Mouse (Mus musculus) MEL (cell line): ENCODE results near the gene Spcs2. TPM values are rescaled to one million over a fixed set of nuclear protein-coding genes. Genes with fewer than 3 reads are reported as not detected.

Source experiments
- DNase-seq: peaks from one replicate; pipeline ENCODE4 v3.0.0; 2011; ENCODE audit warnings: low read depth, low spot score
- H3K27ac ChIP-seq: 2 replicates; pipeline ENCODE4 v1.5.1; 2012; ENCODE audit warnings: low read depth, mild to moderate bottlenecking, control low read depth, low read length, moderate library complexity; ENCODE audit not compliant: control insufficient read depth
- H3K27me3 ChIP-seq, 2 experiments: fragments of 150-350 bp in 1 of 2; sonication (generic) in 1 of 2; 2 replicates each; pipeline ENCODE4 v1.6.1; 2012; ENCODE audit warnings: low read length in 2 of 2, mild to moderate bottlenecking in 2 of 2, improper control_type of control experiment in 1 of 2, moderate library complexity in 1 of 2; ENCODE audit not compliant: insufficient read depth in 2 of 2, control insufficient read depth in 1 of 2
- H3K36me3 ChIP-seq, 2 experiments: 2 replicates each; pipeline ENCODE4 v1.6.1; 2012 to 2014; ENCODE audit warnings: low read length in 2 of 2, improper control_type of control experiment in 1 of 2, inconsistent platforms in 1 of 2, mild to moderate bottlenecking in 1 of 2; ENCODE audit not compliant: insufficient read depth in 2 of 2, control insufficient read depth in 1 of 2
- H3K4me1 ChIP-seq, 2 experiments: fragments of 150-350 bp in 1 of 2; sonication (generic) in 1 of 2; 2 replicates each; pipeline ENCODE4 v1.6.1; 2012; ENCODE audit warnings: low read length in 2 of 2, improper control_type of control experiment in 1 of 2, mild to moderate bottlenecking in 1 of 2; ENCODE audit not compliant: insufficient read depth in 2 of 2, control insufficient read depth in 1 of 2
- H3K4me3 ChIP-seq, 2 experiments: fragments of 150-350 bp in 1 of 2; sonication (generic) in 1 of 2; 2 replicates each; pipeline ENCODE4 v1.5.1; 2012; ENCODE audit warnings: low read depth in 2 of 2, low read length in 2 of 2, mild to moderate bottlenecking in 2 of 2, moderate library complexity in 2 of 2, control low read depth in 1 of 2, improper control_type of control experiment in 1 of 2; ENCODE audit not compliant: control insufficient read depth in 1 of 2, insufficient read depth in 1 of 2
- H3K79me2 ChIP-seq: 2 replicates; pipeline ENCODE4 v1.6.1; 2012; ENCODE audit warnings: mild to moderate bottlenecking, low read length, moderate library complexity; ENCODE audit not compliant: control insufficient read depth, poor library complexity, insufficient read depth
- H3K9ac ChIP-seq: 2 replicates; pipeline ENCODE4 v1.6.1; 2012; ENCODE audit warnings: low read depth, mild to moderate bottlenecking, control low read depth, low read length, moderate library complexity; ENCODE audit not compliant: control insufficient read depth, poor library complexity, severe bottlenecking
- H3K9me3 ChIP-seq: fragments of 150-350 bp; sonication (generic); replicated peaks from 2 replicates; pipeline ENCODE4 v1.6.1; 2012; ENCODE audit warnings: mild to moderate bottlenecking, low read length, improper control_type of control experiment, moderate library complexity; ENCODE audit not compliant: insufficient read depth
- CHD1 ChIP-seq: IDR thresholded peaks from 2 replicates; pipeline ENCODE4 v1.6.1; 2012; ENCODE audit warnings: low read depth, mild to moderate bottlenecking, inconsistent platforms, low read length, improper control_type of control experiment
- CHD2 ChIP-seq: IDR thresholded peaks from 2 replicates; pipeline ENCODE4 v1.6.1; 2011; ENCODE audit warnings: low read length, improper control_type of control experiment
- CTCF ChIP-seq, 3 experiments: IDR thresholded peaks in 2 of 3; conservative IDR thresholded peaks in 1 of 3; 2 replicates each; pipeline ENCODE4 v1.5.1; 2011 to 2012; ENCODE audit warnings: low read length in 3 of 3, low read depth in 2 of 3, mild to moderate bottlenecking in 2 of 3, improper control_type of control experiment in 1 of 3, inconsistent platforms in 1 of 3, mixed read lengths in 1 of 3, moderate library complexity in 1 of 3; ENCODE audit not compliant: control insufficient read depth in 1 of 3, insufficient read depth in 1 of 3, poor library complexity in 1 of 3, severe bottlenecking in 1 of 3
- E2F4 ChIP-seq: IDR thresholded peaks from 2 replicates; pipeline ENCODE4 v1.6.1; 2011; ENCODE audit warnings: low read depth, low read length, improper control_type of control experiment, borderline replicate concordance
- ELF1 ChIP-seq: IDR thresholded peaks from 2 replicates; pipeline ENCODE4 v1.6.1; 2014; ENCODE audit warnings: low read depth, mild to moderate bottlenecking, inconsistent platforms, low read length, improper control_type of control experiment, moderate library complexity
- EP300 ChIP-seq, 2 experiments: IDR thresholded peaks; 2 replicates each; pipeline ENCODE4 v1.6.1; 2011; ENCODE audit warnings: improper control_type of control experiment in 2 of 2, low read length in 2 of 2, low read depth in 1 of 2, mild to moderate bottlenecking in 1 of 2
- GABPA ChIP-seq: IDR thresholded peaks from 2 replicates; pipeline ENCODE4 v1.6.1; 2012; ENCODE audit warnings: low read depth, mild to moderate bottlenecking, inconsistent platforms, low read length, improper control_type of control experiment, moderate library complexity
- GATA1 ChIP-seq: IDR thresholded peaks from 2 replicates; pipeline ENCODE4 v1.6.1; 2011; ENCODE audit warnings: low read depth, low read length, improper control_type of control experiment
- JUND ChIP-seq: IDR thresholded peaks from 2 replicates; pipeline ENCODE4 v1.6.1; 2011; ENCODE audit warnings: low read depth, mild to moderate bottlenecking, improper control_type of control experiment, low read length
- MAX ChIP-seq: IDR thresholded peaks from 2 replicates; pipeline ENCODE4 v1.6.1; 2011; ENCODE audit warnings: low read length, improper control_type of control experiment
- MEF2A ChIP-seq: IDR thresholded peaks from 2 replicates; pipeline ENCODE4 v1.6.1; 2014; ENCODE audit warnings: low read depth, mild to moderate bottlenecking, inconsistent platforms, low read length, improper control_type of control experiment; ENCODE audit not compliant: poor library complexity, insufficient replicate concordance, severe bottlenecking; ENCODE audit errors: extremely low read depth
- POLR2A ChIP-seq, 2 experiments: IDR thresholded peaks; 2 replicates each; pipeline ENCODE4 v1.6.1; 2011 to 2012; ENCODE audit warnings: low read length in 2 of 2, mild to moderate bottlenecking in 2 of 2, control low read depth in 1 of 2, improper control_type of control experiment in 1 of 2, low read depth in 1 of 2, moderate library complexity in 1 of 2; ENCODE audit not compliant: control insufficient read depth in 1 of 2, insufficient read depth in 1 of 2, poor library complexity in 1 of 2
- POLR2AphosphoS5 ChIP-seq: IDR thresholded peaks from 2 replicates; pipeline ENCODE4 v1.6.1; 2012; ENCODE audit warnings: low read depth, borderline replicate concordance, mild to moderate bottlenecking, inconsistent platforms, low read length, moderate library complexity, mixed read lengths
- RCOR1 ChIP-seq: IDR thresholded peaks from 2 replicates; pipeline ENCODE4 v1.6.1; 2012; ENCODE audit warnings: low read depth, mild to moderate bottlenecking, inconsistent platforms, low read length, improper control_type of control experiment
- SIN3A ChIP-seq: IDR thresholded peaks from 2 replicates; pipeline ENCODE4 v1.6.1; 2012; ENCODE audit warnings: low read length, improper control_type of control experiment, inconsistent platforms
- SMC3 ChIP-seq: IDR thresholded peaks from 2 replicates; pipeline ENCODE4 v1.6.1; 2011; ENCODE audit warnings: low read depth, low read length, improper control_type of control experiment
- TAL1 ChIP-seq: IDR thresholded peaks from 2 replicates; pipeline ENCODE4 v1.6.1; 2012; ENCODE audit warnings: mild to moderate bottlenecking, inconsistent platforms, low read length, moderate library complexity, mixed read lengths
- TBP ChIP-seq: IDR thresholded peaks from 2 replicates; pipeline ENCODE4 v1.8.0; 2011; ENCODE audit warnings: low read depth, low read length, improper control_type of control experiment
- TCF12 ChIP-seq: IDR thresholded peaks from 2 replicates; pipeline ENCODE4 v1.6.1; 2014; ENCODE audit warnings: low read depth, mild to moderate bottlenecking, inconsistent platforms, low read length, improper control_type of control experiment, moderate library complexity
- ZNF384 ChIP-seq: IDR thresholded peaks from 2 replicates; pipeline ENCODE4 v1.6.1; 2012; ENCODE audit warnings: low read depth, mild to moderate bottlenecking, inconsistent platforms, low read length, improper control_type of control experiment
- polyA plus RNA-seq, 2 experiments: library from polyadenylated mRNA; stranded (reverse) in 1 of 2; unstranded in 1 of 2; fragments of >175 nt in 1 of 2; fragments of >200 nt in 1 of 2; gene quantifications; 2 replicates each; pipeline versions ENCODE4 v1.2.1 to v1.2.4; 2012; ENCODE audit warnings: low replicate concordance in 2 of 2, low read depth in 1 of 2; ENCODE audit not compliant: insufficient read length in 2 of 2, insufficient read depth in 1 of 2, missing spikeins in 1 of 2
- total RNA-seq: library from RNA; depleted of rRNA; stranded (reverse); fragments of 300-350 nt; gene quantifications from 2 replicates; pipeline ENCODE4 v1.2.3, GENCODE M21; 2012

Gene Spcs2
- total and polyA plus RNA-seq, 3 experiments = 152 to 241 TPM; not detected in 1

- TF ChIP-seq POLR2A (IDR thresholded peaks at IDR 0.05; ENCODE audit: control insufficient read depth in 1 of 2, insufficient read depth in 1 of 2, low read depth in 1 of 2, low read length in 2 of 2, poor library complexity in 1 of 2) (0 out of 4 replicates have a peak, but pooled peaks of 1 of the 2 experiments have one; percentile 35), SMC3 (no peak), MAX (peak; percentile 50; the same call in 1 of the 2 replicates), CHD2 (no peak), ZNF384 (no peak), POLR2AphosphoS5 (no peak), E2F4 (no peak), ELF1 (no peak), CHD1 (no peak), GATA1 (peak; percentile 80), SIN3A (peak; percentile 74), TCF12 (peak; percentile 70), JUND (no peak), TAL1 (no peak), GABPA (no peak), CTCF (IDR thresholded peaks at IDR 0.05 in 2 of 3, conservative IDR thresholded peaks at IDR 0.05 in 1 of 3; ENCODE audit: control insufficient read depth in 1 of 3, insufficient read depth in 1 of 3, low read depth in 2 of 3, low read length in 3 of 3, poor library complexity in 1 of 3, severe bottlenecking in 1 of 3) (no peak), TBP (0 out of 2 replicates have a peak, but pooled peaks have one; percentile 16)
Measured at GRCm38 (mm10) chr7:99873965-99874364, 10.7 kb upstream of the Spcs2 start (continued).

- TF ChIP-seq MEF2A = no peak
- TF ChIP-seq E2F4 = no peak
- TF ChIP-seq CTCF (IDR thresholded peaks at IDR 0.05 in 2 of 3, conservative IDR thresholded peaks at IDR 0.05 in 1 of 3; ENCODE audit: control insufficient read depth in 1 of 3, insufficient read depth in 1 of 3, low read depth in 2 of 3, low read length in 3 of 3, poor library complexity in 1 of 3, severe bottlenecking in 1 of 3) = no peak
- Histone ChIP-seq H3K4me3 (no peak overlapping the region), H3K4me1 (peaks cover 22 to 36% of the 10 kb centered on the region in 2 experiments), H3K9ac (no peak overlapping the region), H3K27me3 (no peaks in the 10 kb centered on the region), H3K27ac (no peak overlapping the region), H3K36me3 (peaks cover 0 to 31% of the 10 kb centered on the region in 2 experiments; a peak in 2 of 4 replicates), H3K9me3 (no peaks in the 10 kb centered on the region), H3K79me2 (no peaks in the 10 kb centered on the region)
- no peak for DNase-seq
Measured at GRCm38 (mm10) chr7:99869296-99869695, 6.0 kb upstream of the Spcs2 start.

GRCm38 (mm10) chr7:99865219-99865618, 2.0 kb upstream of the Spcs2 start:
- 0 out of 2 replicates have a peak, but pooled peaks have one; percentile 36 for TF ChIP-seq SIN3A
- no peak for TF ChIP-seq POLR2AphosphoS5
- peak; percentile 17; the same call in 1 of the 2 replicates for TF ChIP-seq RCOR1
- peak; percentile 14 to 19; a peak in 2 of 4 replicates for TF ChIP-seq EP300 (IDR thresholded peaks at IDR 0.05; ENCODE audit: low read depth in 1 of 2, low read length in 2 of 2)
- H3K9me3 ChIP-seq = no peaks in the 10 kb centered on the region
- H3K4me3 ChIP-seq = no peak overlapping the region
- no peaks in the 10 kb centered on the region for H3K27me3 ChIP-seq
- H3K4me1 ChIP-seq = peaks cover 15 to 27% of the 10 kb centered on the region in 2 experiments
- no peak overlapping the region for H3K9ac ChIP-seq
- peaks cover 0 to 21% of the 10 kb centered on the region in 2 experiments; a peak in 2 of 4 replicates for H3K36me3 ChIP-seq
- DNase-seq = peak; percentile 76
- H3K27ac ChIP-seq = no peak overlapping the region
- H3K79me2 ChIP-seq = no peaks in the 10 kb centered on the region
